Mouse (Mus musculus) gastrocnemius, adult 18-20 months (tissue): ENCODE measurements around the gene Tmem170b. TPM values are rescaled to one million over a fixed set of nuclear protein-coding genes. Genes with fewer than 3 reads are reported as not detected.

Source experiments
- total RNA-seq, 2 experiments: library from RNA; stranded (reverse); gene quantifications; 2 replicates each; pipeline ENCODE4 v1.2.3; 2021

Gene Tmem170b
- total RNA-seq, 2 experiments from 2014 or later, result 28.1 to 28.7 TPM

Other genes starting within 250 kb of the Tmem170b start
- gene Nedd9, start 118.5 kb upstream of the Tmem170b start, total RNA-seq, result 10 to 100 TPM in 1 of 2 experiments, 1 to 10 TPM in 1; 4.5 to 11.9 TPM
- gene Adtrp, start 241.8 kb downstream of the Tmem170b start, total RNA-seq, result under 1 TPM; 0.50 to 0.64 TPM